Mouse (Mus musculus): ENCODE results near the gene Dpep1.

DNA sequence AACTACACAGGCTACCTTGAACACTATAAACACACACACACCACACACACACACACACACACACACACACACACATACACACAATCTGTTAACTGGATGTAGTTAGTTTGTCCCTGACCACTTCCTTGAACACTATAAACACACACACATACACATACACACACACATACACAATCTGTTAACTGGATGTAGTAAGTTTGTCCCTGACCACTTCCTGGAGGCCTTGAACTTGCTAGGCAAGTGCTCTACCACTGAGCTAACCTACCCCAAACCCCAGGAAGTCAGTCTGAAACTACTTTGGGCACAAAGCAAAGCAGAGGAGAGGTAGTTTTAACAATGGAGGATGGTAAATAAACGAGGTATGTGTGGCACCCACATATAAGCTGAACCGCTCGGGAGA, 17.5 kb downstream of the Dpep1 start:
- no peak for TF ChIP-seq CTCF (IDR thresholded peaks at IDR 0.05)
- TF ChIP-seq EP300 (IDR thresholded peaks at IDR 0.05), result no peak

Data from lung, postnatal 0 days (tissue).